Mouse (Mus musculus): Measurements from ENCODE around the gene Casp6. TPM values are rescaled to one million over a fixed set of nuclear protein-coding genes. Genes with fewer than 3 reads are reported as not detected.

Gene Casp6
- total and polyA plus RNA-seq, 2 experiments from 2014 or later = 10.6 to 17.5 TPM

GRCm38 (mm10) chr3:129937848-129938247, 36.6 kb downstream of the Casp6 start:
- 62% methylated on average over 3 of the region's 3 CpGs for WGBS
- Histone ChIP-seq H3K27ac (no peak overlapping the region), H3K4me3 (ENCODE audit: low read length) (no peak overlapping the region), H3K4me2 (ENCODE audit: low read depth, low read length) (no peak overlapping the region), H3K9me3 (ENCODE audit: low read length) (no peaks in the 10 kb centered on the region), H3K36me3 (ENCODE audit: insufficient read depth, low read length) (no peaks in the 10 kb centered on the region), H3K9ac (replicated peaks; ENCODE audit: low read length) (no peak overlapping the region), H3K27me3 (ENCODE audit: insufficient read depth, low read length) (no peaks in the 10 kb centered on the region), H3K4me1 (ENCODE audit: insufficient read depth, low read length) (no peaks in the 10 kb centered on the region)
- ATAC-seq (no peak), DNase-seq (ENCODE audit: low spot score) (no peak)
- TF ChIP-seq CTCF (IDR thresholded peaks at IDR 0.05; ENCODE audit: low read depth) = no peak

DNA sequence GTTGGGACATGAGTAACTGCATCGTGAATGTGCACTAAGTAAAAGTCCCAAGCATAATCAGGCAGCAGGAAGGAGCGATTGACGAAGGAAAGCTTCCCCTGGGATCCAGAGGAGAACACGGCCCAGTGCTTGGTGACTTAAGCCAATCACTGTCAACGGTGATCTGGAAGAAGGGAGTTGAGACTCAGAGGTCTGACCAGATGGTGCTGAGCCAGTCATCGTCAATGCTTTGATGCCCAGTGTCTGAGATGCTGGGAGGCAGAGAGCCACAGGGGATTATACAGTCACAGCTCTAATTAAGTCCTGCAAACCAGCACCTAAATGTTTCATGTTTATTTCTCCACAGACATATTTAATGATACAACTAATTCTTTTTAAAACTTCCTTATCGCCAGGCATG, 37.8 kb downstream of the Casp6 start:
- Histone ChIP-seq H3K27ac (no peak overlapping the region), H3K9me3 (ENCODE audit: low read length) (no peaks in the 10 kb centered on the region), H3K4me3 (ENCODE audit: low read length) (no peak overlapping the region), H3K9ac (replicated peaks; ENCODE audit: low read length) (no peak overlapping the region), H3K27me3 (ENCODE audit: insufficient read depth, low read length) (no peaks in the 10 kb centered on the region), H3K4me1 (ENCODE audit: insufficient read depth, low read length) (no peaks in the 10 kb centered on the region), H3K4me2 (ENCODE audit: low read depth, low read length) (no peak overlapping the region), H3K36me3 (ENCODE audit: insufficient read depth, low read length) (no peaks in the 10 kb centered on the region)
- no peak for TF ChIP-seq CTCF (IDR thresholded peaks at IDR 0.05; ENCODE audit: low read depth)
- 53% methylated on average over 7 of the region's 7 CpGs for WGBS
- no peak for DNase-seq (ENCODE audit: low spot score)
- ATAC-seq = no peak

GRCm38 (mm10) chr3:129940780-129941179, 39.6 kb downstream of the Casp6 start:
- Histone ChIP-seq H3K27ac (no peak overlapping the region), H3K9ac (replicated peaks; ENCODE audit: low read length) (no peak overlapping the region), H3K9me3 (ENCODE audit: low read length) (no peaks in the 10 kb centered on the region), H3K4me3 (ENCODE audit: low read length) (no peak overlapping the region), H3K27me3 (ENCODE audit: insufficient read depth, low read length) (no peaks in the 10 kb centered on the region), H3K4me2 (ENCODE audit: low read depth, low read length) (no peak overlapping the region), H3K4me1 (ENCODE audit: insufficient read depth, low read length) (no peaks in the 10 kb centered on the region), H3K36me3 (ENCODE audit: insufficient read depth, low read length) (no peaks in the 10 kb centered on the region)
- 93% methylated on average over 2 of the region's 2 CpGs for WGBS
- DNase-seq (ENCODE audit: low spot score) (no peak), ATAC-seq (no peak)
- TF ChIP-seq CTCF (IDR thresholded peaks at IDR 0.05; ENCODE audit: low read depth) = no peak

- Histone ChIP-seq H3K27me3 (ENCODE audit: insufficient read depth, low read length) (no peaks in the 10 kb centered on the region), H3K9me3 (ENCODE audit: low read length) (no peaks in the 10 kb centered on the region), H3K4me2 (ENCODE audit: low read depth, low read length) (no peak overlapping the region), H3K36me3 (ENCODE audit: insufficient read depth, low read length) (no peaks in the 10 kb centered on the region), H3K4me1 (ENCODE audit: insufficient read depth, low read length) (no peaks in the 10 kb centered on the region), H3K4me3 (ENCODE audit: low read length) (no peak overlapping the region), H3K27ac (no peak overlapping the region), H3K9ac (replicated peaks; ENCODE audit: low read length) (no peak overlapping the region)
- ATAC-seq (no peak), DNase-seq (ENCODE audit: low spot score) (no peak)
- WGBS = 100% methylated on average over 1 of the region's 1 CpGs
- TF ChIP-seq CTCF (IDR thresholded peaks at IDR 0.05; ENCODE audit: low read depth) = no peak
These were observed 40.1 kb downstream of the Casp6 start for GRCm38 (mm10) chr3:129941291-129941690.

- Histone ChIP-seq H3K4me1 (ENCODE audit: insufficient read depth, low read length) (no peaks in the 10 kb centered on the region), H3K9ac (replicated peaks; ENCODE audit: low read length) (no peak overlapping the region), H3K9me3 (ENCODE audit: low read length) (no peaks in the 10 kb centered on the region), H3K36me3 (ENCODE audit: insufficient read depth, low read length) (no peaks in the 10 kb centered on the region), H3K4me2 (ENCODE audit: low read depth, low read length) (no peak overlapping the region), H3K27me3 (ENCODE audit: insufficient read depth, low read length) (no peaks in the 10 kb centered on the region), H3K4me3 (ENCODE audit: low read length) (no peak overlapping the region), H3K27ac (no peak overlapping the region)
- WGBS = 87% methylated on average over 4 of the region's 4 CpGs
- DNase-seq (ENCODE audit: low spot score) (no peak), ATAC-seq (no peak)
- TF ChIP-seq CTCF (IDR thresholded peaks at IDR 0.05; ENCODE audit: low read depth) = no peak
These were observed 42.6 kb downstream of the Casp6 start for GRCm38 (mm10) chr3:129943813-129944212.

- whole genome bisulfite sequencing = 78% methylated on average over 5 of the region's 5 CpGs
These were observed 45.1 kb downstream of the Casp6 start for GRCm38 (mm10) chr3:129946217-129946914.

GRCm38 (mm10) chr3:129948359-129948758, 47.1 kb downstream of the Casp6 start:
- TF ChIP-seq CTCF (IDR thresholded peaks at IDR 0.05; ENCODE audit: low read depth) = no peak
- whole genome bisulfite sequencing = 94% methylated on average over 5 of the region's 5 CpGs
- no peaks in the 10 kb centered on the region for H3K36me3 ChIP-seq (ENCODE audit: insufficient read depth, low read length)

More at GRCm38 (mm10) chr3:129946217-129946914, 45.1 kb downstream of the Casp6 start:
- no peak overlapping the region for H3K4me3 ChIP-seq (ENCODE audit: low read length)
- no peaks in the 10 kb centered on the region for H3K36me3 ChIP-seq (ENCODE audit: insufficient read depth, low read length)
- no peak overlapping the region for H3K27ac ChIP-seq
- DNase-seq (ENCODE audit: low spot score) (no peak), ATAC-seq (no peak)
- H3K4me2 ChIP-seq (ENCODE audit: low read depth, low read length) = no peak overlapping the region
- H3K9me3 ChIP-seq (ENCODE audit: low read length) = no peaks in the 10 kb centered on the region
- no peaks in the 10 kb centered on the region for H3K27me3 ChIP-seq (ENCODE audit: insufficient read depth, low read length)
- no peak overlapping the region for H3K9ac ChIP-seq (replicated peaks; ENCODE audit: low read length)
- no peaks in the 10 kb centered on the region for H3K4me1 ChIP-seq (ENCODE audit: insufficient read depth, low read length)
- no peak for TF ChIP-seq CTCF (IDR thresholded peaks at IDR 0.05; ENCODE audit: low read depth)

More at GRCm38 (mm10) chr3:129948359-129948758, 47.1 kb downstream of the Casp6 start:
- Histone ChIP-seq H3K9me3 (ENCODE audit: low read length) (no peaks in the 10 kb centered on the region), H3K27ac (no peak overlapping the region), H3K4me2 (ENCODE audit: low read depth, low read length) (no peak overlapping the region), H3K27me3 (ENCODE audit: insufficient read depth, low read length) (no peaks in the 10 kb centered on the region), H3K4me3 (ENCODE audit: low read length) (no peak overlapping the region), H3K9ac (replicated peaks; ENCODE audit: low read length) (no peak overlapping the region), H3K4me1 (ENCODE audit: insufficient read depth, low read length) (no peaks in the 10 kb centered on the region)
- DNase-seq (ENCODE audit: low spot score) (no peak), ATAC-seq (no peak)
